Mouse (Mus musculus) stomach, embryonic 14.5 days (tissue): ENCODE results near the gene Inpp5k. TPM values are rescaled to one million over a fixed set of nuclear protein-coding genes. Genes with fewer than 3 reads are reported as not detected.
A peak's percentile ranks its signal among the peaks of the same experiment; 100 is the strongest.

ENCODE experiments used
- ATAC-seq: fragments of 200-750 bp; cut with Nextera tagmentation; 2 replicates; pipeline ENCODE4 v1.8.0; 2017; ENCODE audit warnings: low read depth, moderate TSS enrichment; ENCODE audit not compliant: insufficient number of reproducible peaks, insufficient read depth, low FRiP score
- H3K27ac ChIP-seq: fragments of 300-500 bp; sonication (generic); 2 replicates; pipeline ENCODE4 v1.5.1; 2014; ENCODE audit warnings: mild to moderate bottlenecking, low read length, moderate library complexity, mixed read lengths
- H3K27me3 ChIP-seq: fragments of 300-500 bp; sonication (generic); 2 replicates; pipeline ENCODE4 v1.6.1; 2014; ENCODE audit warnings: low read length, control low read depth, mixed read lengths; ENCODE audit not compliant: control insufficient read depth, insufficient read depth
- H3K36me3 ChIP-seq: fragments of 300-500 bp; sonication (generic); 2 replicates; pipeline ENCODE4 v1.6.1; 2014; ENCODE audit warnings: mild to moderate bottlenecking, control low read depth, low read length, moderate library complexity, mixed read lengths; ENCODE audit not compliant: control insufficient read depth, insufficient read depth
- H3K4me1 ChIP-seq: fragments of 300-500 bp; sonication (generic); 2 replicates; pipeline ENCODE4 v1.6.1; 2014; ENCODE audit warnings: low read length, control low read depth, mixed read lengths; ENCODE audit not compliant: control insufficient read depth, insufficient read depth
- H3K4me2 ChIP-seq: fragments of 300-500 bp; sonication (generic); replicated peaks from 2 replicates; pipeline ENCODE4 v1.6.1; 2014; ENCODE audit warnings: low read depth, low read length, control low read depth
- H3K4me3 ChIP-seq: fragments of 300-500 bp; sonication (generic); 2 replicates; pipeline ENCODE4 v1.5.1; 2014; ENCODE audit warnings: low read depth, low read length, control low read depth
- H3K9ac ChIP-seq: fragments of 300-500 bp; sonication (generic); replicated peaks from 2 replicates; pipeline ENCODE4 v1.6.1; 2014; ENCODE audit warnings: low read depth, mild to moderate bottlenecking, control low read depth, low read length, moderate library complexity, mixed read lengths
- H3K9me3 ChIP-seq: fragments of 300-500 bp; sonication (generic); 2 replicates; pipeline ENCODE4 v1.6.1; 2016; ENCODE audit warnings: low read depth, low read length, control low read depth; ENCODE audit not compliant: control insufficient read depth
- WGBS: fragments of 180-500 bp; shearing (Covaris S2); extraction: QIAGEN DNeasy Blood & Tissue Kit; methylation state at CpG from one replicate; pipeline ENCODE4 v1.1.7; 2014; 5-methylcytosine and 5-hydroxymethylcytosine counted together
- polyA plus RNA-seq: library from polyadenylated mRNA; unstranded; fragments of >200 nt; fragmentation: Nextera tagmentation; extraction: Ambion mirVana; gene quantifications from 2 replicates; pipeline ENCODE4 v1.2.1, GENCODE M21; 2014

Inpp5k gene
- polyA plus RNA-seq, 1 experiment from 2014 or later = 27.7 TPM

DNA sequence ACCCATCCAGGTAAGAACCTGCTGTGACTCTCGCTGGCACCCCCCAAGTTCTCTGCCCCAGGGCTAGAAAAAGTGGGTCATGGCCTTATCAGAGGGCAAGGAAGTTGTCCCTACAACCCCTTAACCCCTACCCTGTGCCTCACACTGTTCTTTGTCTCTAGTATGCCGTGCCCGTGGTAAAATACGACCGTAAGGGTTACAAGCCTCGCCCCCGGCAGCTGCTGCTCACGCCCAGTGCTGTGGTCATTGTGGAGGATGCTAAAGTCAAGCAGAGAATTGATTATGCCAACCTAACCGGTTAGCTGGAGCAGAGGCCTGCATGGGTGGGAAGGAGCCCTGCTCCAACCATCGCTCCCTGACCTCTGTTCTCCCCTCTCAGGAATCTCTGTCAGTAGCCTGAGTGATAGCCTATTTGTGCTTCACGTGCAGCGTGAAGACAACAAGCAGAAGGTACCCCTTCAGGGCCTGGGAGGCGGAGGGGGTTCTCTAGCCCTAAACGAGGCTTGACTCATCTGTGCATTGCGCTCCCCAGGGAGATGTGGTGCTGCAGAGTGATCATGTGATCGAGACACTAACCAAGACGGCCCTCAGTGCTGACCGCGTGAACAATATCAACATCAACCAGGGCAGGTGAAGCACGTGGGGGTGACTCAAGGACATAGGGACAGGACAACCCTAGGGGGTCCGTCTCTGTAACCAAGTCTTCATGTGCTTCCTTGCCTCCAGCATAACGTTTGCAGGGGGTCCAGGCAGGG, 40.8 kb downstream of the Inpp5k start:
- H3K27me3 ChIP-seq = no peaks in the 10 kb centered on the region
- H3K27ac ChIP-seq = no peak overlapping the region
- ATAC-seq = no peak
- no peak overlapping the region for H3K9ac ChIP-seq
- H3K9me3 ChIP-seq = no peaks in the 10 kb centered on the region
- H3K36me3 ChIP-seq = peaks cover 62% of the 10 kb centered on the region
- no peak overlapping the region for H3K4me2 ChIP-seq
- H3K4me1 ChIP-seq = no peaks in the 10 kb centered on the region
- WGBS = 85% methylated on average over 22 of the region's 22 CpGs
- no peak overlapping the region for H3K4me3 ChIP-seq

DNA sequence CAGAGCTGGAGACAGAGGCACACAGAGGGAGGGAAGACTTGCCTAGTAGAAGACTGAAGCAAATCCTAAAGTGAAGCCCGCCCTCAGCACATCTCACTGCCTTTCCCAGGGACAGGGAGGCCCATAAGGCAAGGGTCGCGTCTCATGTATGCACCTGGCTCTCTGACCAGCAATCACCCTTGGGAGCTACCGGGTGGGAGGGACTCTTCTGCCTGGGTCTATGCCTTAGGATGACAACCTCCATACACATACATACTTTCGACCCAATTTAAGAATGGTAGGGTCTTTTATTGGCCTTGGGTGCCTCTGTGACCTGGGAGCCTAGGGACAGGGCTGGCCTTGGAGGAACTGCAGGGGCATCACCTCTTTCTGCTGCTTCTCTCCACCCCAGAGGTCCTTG, 42.6 kb downstream of the Inpp5k start:
- peaks cover 52% of the 10 kb centered on the region for H3K36me3 ChIP-seq
- no peak for ATAC-seq

DNA sequence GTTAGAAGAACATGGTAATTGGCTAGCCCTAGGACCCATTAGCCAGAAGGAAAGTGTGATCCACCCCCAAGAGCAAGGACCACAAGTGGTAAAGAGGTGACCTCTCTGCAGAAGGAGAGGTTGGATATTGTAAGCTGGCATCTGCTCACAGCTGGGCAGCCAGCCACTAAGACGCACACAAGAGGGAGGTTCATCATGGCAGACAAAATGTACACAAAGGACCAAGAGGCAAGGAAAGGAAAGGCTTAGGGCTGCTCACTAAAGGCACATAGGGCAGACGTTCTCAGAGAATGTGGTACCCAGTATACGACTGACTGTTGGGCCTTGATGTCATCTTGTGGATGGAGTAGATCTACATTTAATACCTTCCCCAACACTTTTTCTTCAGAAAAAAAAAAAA, 44.1 kb downstream of the Inpp5k start:
- no peaks in the 10 kb centered on the region for H3K4me1 ChIP-seq
- H3K4me3 ChIP-seq = no peak overlapping the region
- no peaks in the 10 kb centered on the region for H3K9me3 ChIP-seq

More for the DNA sequence above, 42.6 kb downstream of the Inpp5k start:
- H3K9ac ChIP-seq = no peak overlapping the region
- H3K9me3 ChIP-seq = no peaks in the 10 kb centered on the region
- H3K27me3 ChIP-seq = no peaks in the 10 kb centered on the region
- H3K27ac ChIP-seq = no peak overlapping the region
- H3K4me3 ChIP-seq = no peak overlapping the region
- 87% methylated on average over 5 of the region's 5 CpGs for WGBS
- no peak overlapping the region for H3K4me2 ChIP-seq
- H3K4me1 ChIP-seq = no peaks in the 10 kb centered on the region

DNA sequence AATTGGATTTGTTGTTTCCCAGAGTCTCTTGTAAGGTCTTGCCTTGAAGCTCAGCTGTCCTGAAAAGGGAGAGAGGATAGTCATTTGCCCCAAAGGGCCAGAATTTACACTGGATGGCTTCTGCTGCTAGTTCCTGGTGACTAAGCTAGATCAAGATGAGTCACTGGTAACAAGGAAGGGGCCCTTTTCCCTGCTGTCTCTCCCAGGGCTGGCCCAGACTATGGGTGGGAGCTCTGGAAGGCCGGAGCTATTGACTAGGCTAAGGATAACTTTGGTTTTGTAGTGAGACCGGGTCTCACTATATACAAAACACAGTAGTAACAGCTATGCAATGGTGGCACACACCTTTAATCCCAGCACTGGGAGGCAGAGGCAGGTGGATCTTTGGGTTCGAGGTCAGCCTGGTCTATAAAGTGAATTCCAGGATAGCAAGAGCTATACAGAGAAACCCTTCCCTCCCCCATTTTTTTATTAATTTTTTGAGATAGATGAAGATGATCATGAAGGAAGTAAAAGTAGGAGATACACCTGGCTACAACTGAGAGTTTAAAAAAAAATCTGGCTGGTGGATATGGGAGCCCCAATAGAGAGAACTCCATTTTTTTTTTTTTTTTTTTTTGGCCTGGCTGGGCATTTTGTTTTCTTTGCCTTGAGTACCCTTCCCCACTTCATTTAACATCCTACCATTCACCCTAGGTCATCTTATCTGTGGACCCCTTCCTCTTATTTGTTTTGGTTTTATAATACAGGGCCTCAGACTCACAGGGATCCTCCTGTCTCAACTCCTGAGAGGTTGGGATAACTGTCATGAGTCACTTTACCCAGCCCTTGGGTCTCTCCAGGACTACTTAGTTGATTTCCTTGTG, 47.3 kb downstream of the Inpp5k start:
- Histone ChIP-seq H3K4me3 (peak overlapping the region; percentile 94), H3K9me3 (no peaks in the 10 kb centered on the region), H3K36me3 (peaks cover 6% of the 10 kb centered on the region; the same call in 1 of the 2 replicates), H3K27me3 (no peaks in the 10 kb centered on the region), H3K9ac (no peak overlapping the region), H3K4me2 (peak overlapping the region; percentile 57), H3K27ac (no peak overlapping the region; the same call in 1 of the 2 replicates), H3K4me1 (peaks cover 7% of the 10 kb centered on the region)
- ATAC-seq = no peak
- WGBS = 88% methylated on average over 3 of the region's 3 CpGs

More for the DNA sequence above, 44.1 kb downstream of the Inpp5k start:
- peaks cover 38% of the 10 kb centered on the region for H3K36me3 ChIP-seq
- no peak for ATAC-seq
- no peak overlapping the region for H3K9ac ChIP-seq
- WGBS = 82% methylated on average over 3 of the region's 3 CpGs
- H3K4me2 ChIP-seq = no peak overlapping the region
- no peak overlapping the region for H3K27ac ChIP-seq
- no peaks in the 10 kb centered on the region for H3K27me3 ChIP-seq

DNA sequence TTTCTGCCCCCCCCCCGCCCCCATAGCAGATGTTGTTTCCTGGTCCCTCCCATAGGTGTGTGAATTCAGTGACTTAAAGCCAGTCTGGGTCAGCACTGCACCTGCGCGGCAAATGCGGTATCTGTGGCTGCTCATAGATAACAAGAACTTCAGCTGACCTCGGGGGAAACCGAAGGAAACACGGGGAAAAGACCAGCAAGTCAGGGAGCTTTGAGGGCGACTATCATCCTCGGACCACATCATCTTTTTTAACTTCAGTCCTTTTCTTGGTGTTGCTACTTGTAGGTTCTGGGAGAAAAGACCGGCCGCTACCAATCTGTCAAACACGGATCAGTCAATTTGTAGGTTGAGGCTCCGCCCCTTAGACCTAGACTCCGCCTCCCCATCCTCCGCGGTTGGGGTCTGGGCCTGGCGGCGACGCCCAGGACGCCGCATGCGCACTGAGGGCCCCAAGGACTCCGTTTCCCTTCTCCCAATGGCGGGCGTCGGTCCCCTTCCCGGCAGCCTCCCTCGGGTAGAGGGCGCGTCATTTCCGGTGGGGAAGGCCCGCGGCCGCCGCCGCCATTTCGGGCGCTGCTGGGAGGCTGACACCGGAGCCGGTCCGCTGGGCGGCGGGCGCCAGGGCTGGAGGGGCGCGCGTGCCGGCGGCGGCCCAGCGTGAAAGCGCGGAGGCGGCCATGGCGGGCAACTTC, 48.1 kb downstream of the Inpp5k start, which contains the start of gene Crk:
Gene Crk, plus strand, starts transcription at position 513 of the 692 bp plus-strand sequence.
- peak within 1 kb of the TSS; percentile 73 for H3K4me2 ChIP-seq
- peak within 1 kb of the TSS; percentile 87 for H3K9ac ChIP-seq
- no peaks in the 10 kb centered on the region; the same call in 1 of the 2 replicates for H3K36me3 ChIP-seq
- H3K4me3 ChIP-seq = peak within 1 kb of the TSS; percentile 94
- no peaks in the 10 kb centered on the region for H3K27me3 ChIP-seq
- peak within 1 kb of the TSS; percentile 90 for H3K27ac ChIP-seq
- WGBS = 0% methylated on average over 55 of the region's 55 CpGs
- H3K9me3 ChIP-seq = no peaks in the 10 kb centered on the region
- ATAC-seq = peak; percentile 97
- peaks cover 7% of the 10 kb centered on the region for H3K4me1 ChIP-seq

DNA sequence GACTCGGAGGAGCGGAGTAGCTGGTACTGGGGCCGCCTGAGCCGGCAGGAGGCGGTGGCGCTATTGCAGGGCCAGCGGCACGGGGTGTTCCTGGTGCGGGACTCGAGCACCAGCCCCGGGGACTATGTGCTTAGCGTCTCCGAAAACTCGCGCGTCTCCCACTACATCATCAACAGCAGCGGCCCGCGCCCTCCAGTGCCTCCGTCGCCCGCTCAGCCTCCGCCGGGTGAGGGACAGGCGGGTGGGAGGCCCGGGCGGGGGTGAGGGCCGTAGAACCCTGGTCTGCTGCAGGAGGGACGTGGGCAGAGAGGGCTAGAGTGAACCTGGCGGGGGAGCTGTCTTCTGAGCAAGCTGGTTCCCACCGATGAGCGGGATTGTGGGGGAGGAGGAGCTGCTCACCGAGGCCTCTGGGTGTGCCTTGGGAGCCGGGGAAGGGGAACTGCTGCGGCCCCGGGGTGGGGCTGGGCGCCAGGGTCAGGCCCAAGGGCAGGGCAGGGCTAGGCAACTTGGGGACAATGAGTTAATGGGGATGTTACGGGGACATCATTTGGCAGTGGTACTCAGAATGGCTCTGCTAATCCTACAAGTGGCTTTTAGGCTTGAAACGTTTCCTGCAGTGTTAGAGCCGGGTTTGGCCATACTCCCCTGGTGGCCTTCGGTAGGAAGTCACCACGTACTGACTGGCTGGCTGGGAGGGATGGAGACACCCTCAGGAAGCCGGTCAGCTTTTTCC, 48.8 kb downstream of the Inpp5k start:
- Histone ChIP-seq H3K9ac (peak overlapping the region; percentile 87), H3K4me2 (peak overlapping the region; percentile 73), H3K4me1 (peaks cover 7% of the 10 kb centered on the region), H3K36me3 (peaks cover 2% of the 10 kb centered on the region), H3K27me3 (no peaks in the 10 kb centered on the region), H3K4me3 (peak overlapping the region; percentile 94), H3K27ac (peak overlapping the region; percentile 90), H3K9me3 (no peaks in the 10 kb centered on the region)
- ATAC-seq = peak; percentile 68
- WGBS = 1% methylated on average over 43 of the region's 43 CpGs

DNA sequence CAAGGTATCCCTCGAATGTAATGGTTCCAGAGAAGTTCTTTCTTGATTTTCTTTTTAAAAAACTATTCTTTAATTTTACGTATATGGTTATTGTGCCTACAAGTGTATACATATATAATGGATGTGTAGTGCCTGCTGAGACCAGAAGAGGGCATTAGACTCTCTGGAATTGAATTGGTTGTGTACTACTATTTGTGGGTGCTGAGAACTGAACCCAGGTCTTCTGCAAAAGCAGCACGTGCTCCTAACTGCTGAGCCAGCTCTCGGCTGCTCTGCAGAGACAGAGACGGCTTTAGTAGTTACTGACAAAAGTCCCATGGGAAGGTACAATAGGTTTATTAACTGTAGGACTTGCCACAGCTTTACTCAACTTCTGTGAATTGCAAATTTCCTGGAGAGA, 53.7 kb downstream of the Inpp5k start:
- Histone ChIP-seq H3K9ac (no peak overlapping the region), H3K36me3 (peaks cover 9% of the 10 kb centered on the region), H3K9me3 (no peaks in the 10 kb centered on the region), H3K27ac (no peak overlapping the region), H3K4me3 (no peak overlapping the region), H3K27me3 (no peaks in the 10 kb centered on the region), H3K4me1 (peaks cover 7% of the 10 kb centered on the region), H3K4me2 (no peak overlapping the region)
- 98% methylated on average over 5 of the region's 5 CpGs for WGBS
- ATAC-seq = no peak
